8 mouse cellular contexts compared by ENCODE assay signal in genomic region chr17:35241305-35242014, GRCm38 (mm10). TPM values are rescaled to one million over a fixed set of nuclear protein-coding genes. Genes with fewer than 3 reads are reported as not detected.
DNase-seq lines count a peak whose midpoint lies in the region; ATAC-seq lines count a peak whose summit lies in the region.

Gene Ddx39b, plus strand, starts transcription at chr17:35241746.

- peaks cover 35% of the 10 kb centered on the region for H3K4me1 ChIP-seq in lung, embryonic 16.5 days (replicated peaks; ENCODE audit: control insufficient read depth, insufficient read depth, low read length)

- peak within 1 kb of the TSS; percentile 89 for H3K4me2 ChIP-seq in lung, embryonic 16.5 days (ENCODE audit: low read depth, low read length)

- DNase-seq in MEL-GATA-1-ER (ENCODE audit: extremely low read depth, low read depth) = peak; percentile 90
- peak; percentile 95 for DNase-seq in cerebellum, adult 8-10 months
- peak; percentile 96 for DNase-seq in forelimb bud, embryonic 11.5 days (ENCODE audit: low read depth, low spot score)
- DNase-seq in layer of hippocampus, adult 9-10 months (ENCODE audit: low spot score) = peak; percentile 91
- DNase-seq in ovary, postnatal 10 days (ENCODE audit: low spot score) = peak; percentile 92
- DNase-seq in thymus, postnatal 10 days (ENCODE audit: low spot score in 2 of 2) = peak; percentile 95

- H3K27ac ChIP-seq in lung, embryonic 16.5 days (ENCODE audit: low read length) = peak within 1 kb of the TSS; percentile 98

- ATAC-seq in hematopoietic stem cell, adult 5-6 weeks (replicated peaks in 1 of 2; ENCODE audit: insufficient read depth in 1 of 2, low FRiP score in 2 of 2, low TSS enrichment in 1 of 2, low read depth in 1 of 2, poor library complexity in 2 of 2, severe bottlenecking in 2 of 2) = peak; percentile 74 to 83
- peak; percentile 91 for ATAC-seq in lung, embryonic 16.5 days (ENCODE audit: low read depth)

- under 1% methylated on average over 69 of the region's 69 CpGs for WGBS in lung, embryonic 16.5 days

- H3K36me3 ChIP-seq in lung, embryonic 16.5 days (ENCODE audit: control insufficient read depth, insufficient read depth, low read length) = peaks cover 29% of the 10 kb centered on the region

- no peaks in the 10 kb centered on the region for H3K9me3 ChIP-seq in lung, embryonic 16.5 days (ENCODE audit: control insufficient read depth, low read length)

- no peaks in the 10 kb centered on the region for H3K27me3 ChIP-seq in lung, embryonic 16.5 days (ENCODE audit: control insufficient read depth, insufficient read depth, low read depth, low read length)

- peak within 1 kb of the TSS; percentile 88 for H3K4me3 ChIP-seq in lung, embryonic 16.5 days (ENCODE audit: low read length)

- H3K9ac ChIP-seq in lung, embryonic 16.5 days (ENCODE audit: low read length) = peak within 1 kb of the TSS; percentile 99

RNA-seq across cellular contexts. Expression of gene Ddx39b, which starts in this region (rescaled TPM):
- total RNA-seq in hematopoietic stem cell, adult 5-6 weeks (2017) = 207 and 226 TPM in 2 replicates
- 437 and 448 TPM in 2 replicates for polyA plus RNA-seq in lung, embryonic 16.5 days (2015; fragmentation: Nextera tagmentation; extraction: Ambion mirVana)

Comparison
In these comparisons a context has a peak if more than half of its experiments do, and no peak if none do; other contexts are left out.
1. Peak in every context shown above with its lines: DNase-seq, ATAC-seq, H3K4me3 ChIP-seq and H3K27ac ChIP-seq.